Mouse (Mus musculus) ZHBTc4 (cell line): Measurements from ENCODE around the gene Garnl3.
"Not testable (repeated sequence)": the region's sequence is repeated elsewhere in the genome, so short reads cannot be mapped to it uniquely, and the experiment has no call there.

Experiments used
- DNase-seq: peaks from one replicate; pipeline ENCODE4 v3.0.0-alpha.2; 2011; ENCODE audit warnings: low read depth, low spot score

The Garnl3 gene

GRCm38 (mm10) chr2:33156283-33156781 lies 24.9 kb upstream of the Garnl3 start:
- no peak for DNase-seq

DNA sequence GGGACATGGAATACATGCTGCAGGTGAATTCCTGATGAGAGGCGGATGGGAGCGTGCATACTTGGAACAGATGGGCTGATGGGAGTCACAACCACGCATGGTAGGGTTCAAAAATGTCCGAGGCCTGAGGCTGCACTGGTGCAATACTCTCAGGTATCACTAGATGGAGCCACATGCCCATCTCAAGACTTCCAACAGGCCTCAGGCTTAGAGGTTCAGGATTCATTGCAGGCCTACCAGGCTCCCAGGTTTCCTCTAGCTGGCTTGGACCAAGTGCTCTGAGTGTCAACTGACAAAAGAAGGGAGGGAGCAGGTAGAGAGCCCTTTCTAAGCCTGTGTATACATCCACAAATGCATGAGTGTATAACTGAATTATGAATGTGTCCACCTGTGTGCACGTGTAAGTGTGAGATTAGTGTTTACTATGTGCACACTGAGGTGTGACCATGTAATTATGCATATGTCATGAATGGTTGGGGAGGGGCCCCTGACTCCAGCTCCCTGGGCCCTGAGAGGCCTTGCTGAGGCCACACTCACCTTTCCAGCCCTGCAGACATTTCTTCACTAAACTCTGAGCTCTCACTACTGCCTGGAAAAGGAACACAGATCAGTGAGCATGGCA lies 23.4 kb upstream of the Garnl3 start:
- peak; percentile 87 for DNase-seq

DNA sequence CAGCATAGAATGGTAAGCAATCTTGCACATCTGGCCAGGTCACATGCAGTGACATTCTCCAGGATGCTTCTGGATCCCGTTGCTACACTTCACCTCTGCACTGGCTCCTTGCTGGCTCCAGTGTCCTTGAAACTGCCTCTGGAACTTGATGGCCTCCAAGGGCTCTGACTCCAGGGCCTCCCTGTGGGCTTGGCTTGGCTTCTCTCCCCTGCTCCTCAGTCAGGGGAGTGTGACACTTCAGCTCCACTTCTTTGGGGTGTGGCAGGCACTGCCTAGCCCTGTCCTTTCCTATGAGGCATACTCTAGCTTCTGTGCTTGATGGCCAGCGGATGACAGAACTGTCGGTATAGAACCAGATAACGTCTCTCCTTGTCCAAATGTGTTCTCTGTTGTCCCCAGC lies 15.5 kb upstream of the Garnl3 start:
- DNase-seq: no peak

DNA sequence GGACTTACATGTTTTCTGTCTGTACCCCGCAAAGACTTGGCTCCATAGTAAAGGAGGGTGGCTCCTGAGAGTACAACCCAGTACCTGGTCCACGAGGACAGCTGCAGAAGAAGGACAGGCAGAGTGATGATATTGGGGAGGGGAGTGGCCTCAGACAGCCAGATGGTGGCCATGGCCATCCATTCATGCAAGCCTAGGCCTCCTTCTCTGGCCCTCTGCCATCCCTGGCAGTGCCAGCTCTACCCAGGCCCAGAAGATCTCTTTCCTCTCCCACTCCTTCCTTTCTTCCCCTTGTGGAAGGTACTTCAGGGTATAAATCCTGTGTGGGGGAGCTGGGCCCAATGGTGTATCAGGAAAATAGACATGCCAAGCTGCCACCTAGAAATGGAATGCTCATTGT lies 11.8 kb upstream of the Garnl3 start:
- no peak for DNase-seq

- DNase-seq: no peak
Measured at GRCm38 (mm10) chr2:33138491-33138890, 7.0 kb upstream of the Garnl3 start.

GRCm38 (mm10) chr2:33137731-33138130 lies 6.3 kb upstream of the Garnl3 start:
- no peak for DNase-seq

- DNase-seq: no peak
Measured at GRCm38 (mm10) chr2:33137244-33137643, 5.8 kb upstream of the Garnl3 start.

GRCm38 (mm10) chr2:33136366-33136765 lies 4.9 kb upstream of the Garnl3 start:
- DNase-seq: no peak

- no peak for DNase-seq
Measured at GRCm38 (mm10) chr2:33134766-33135490, 3.5 kb upstream of the Garnl3 start.

GRCm38 (mm10) chr2:33132306-33132705 lies 852 bp upstream of the Garnl3 start:
- DNase-seq: peak; percentile 13

DNA sequence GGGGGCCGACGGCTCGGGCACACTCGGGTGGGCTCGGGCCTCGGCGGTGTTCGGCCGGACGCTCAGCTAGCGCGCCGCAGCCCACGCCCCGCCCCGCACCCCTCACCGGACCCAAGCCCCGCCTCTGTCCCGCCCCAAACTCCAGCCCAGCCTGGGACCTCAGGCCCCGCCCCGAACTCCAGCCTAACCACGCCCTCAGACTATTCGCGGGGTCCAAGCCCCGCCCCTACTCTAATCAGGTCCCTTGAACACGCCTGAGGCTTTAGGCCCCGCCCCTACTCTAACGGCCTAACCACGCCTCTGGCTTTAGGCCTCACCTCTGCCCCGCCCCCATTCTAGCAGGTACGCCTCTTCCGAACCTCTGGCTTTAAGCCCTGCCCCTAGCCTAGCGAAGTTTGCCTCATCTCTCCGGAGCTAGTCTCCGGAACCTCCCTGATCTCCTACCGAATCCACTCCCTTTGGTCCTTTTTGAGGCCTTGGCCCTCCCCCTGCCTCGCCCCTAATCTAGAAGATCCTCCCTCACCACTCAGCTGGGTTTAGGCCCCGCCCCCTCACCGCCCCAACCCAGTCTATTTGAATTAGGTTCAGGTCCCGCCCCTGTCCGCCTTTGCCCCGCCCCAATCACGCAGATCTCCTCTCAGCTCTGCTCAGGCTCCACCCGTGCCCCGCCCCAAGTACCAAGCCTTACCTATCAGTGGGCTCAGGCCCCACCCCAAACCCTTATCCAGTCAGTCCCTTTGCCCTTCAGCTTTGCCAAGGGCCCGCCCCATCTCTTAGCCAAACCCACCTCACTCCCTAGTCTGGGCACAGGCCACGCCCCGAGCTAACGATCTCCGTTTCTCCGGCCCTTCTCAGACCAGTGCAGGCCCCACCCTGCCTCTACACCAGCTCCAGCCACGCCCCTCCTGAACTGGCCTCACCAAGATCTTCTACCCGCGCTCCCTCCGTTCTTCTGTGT lies 649 bp downstream of the Garnl3 start:
- DNase-seq: peak; percentile 99

DNA sequence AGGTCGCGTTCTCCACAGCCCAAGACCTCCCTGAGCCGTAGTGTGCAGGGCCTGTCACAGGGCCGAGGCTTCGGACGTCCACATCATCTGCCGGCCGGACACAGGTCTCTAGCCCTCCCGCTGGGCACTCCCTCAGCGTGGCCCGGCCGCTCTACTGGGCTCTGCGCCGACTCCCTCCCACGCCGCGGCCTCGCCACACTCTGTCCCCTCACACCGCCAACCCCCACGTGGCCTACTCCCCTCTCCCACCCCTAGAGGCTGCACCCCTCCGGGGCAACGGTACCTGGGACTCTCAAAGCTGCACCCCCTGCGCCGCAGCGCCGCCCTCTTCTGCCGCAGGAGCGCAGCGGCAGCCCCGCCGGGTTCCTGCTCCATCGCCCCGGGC lies 1.3 kb downstream of the Garnl3 start:
- DNase-seq: no peak

GRCm38 (mm10) chr2:33129696-33130095 lies 1.8 kb downstream of the Garnl3 start:
- DNase-seq: peak; percentile 60

GRCm38 (mm10) chr2:33129005-33129404 lies 2.4 kb downstream of the Garnl3 start:
- DNase-seq: no peak

DNA sequence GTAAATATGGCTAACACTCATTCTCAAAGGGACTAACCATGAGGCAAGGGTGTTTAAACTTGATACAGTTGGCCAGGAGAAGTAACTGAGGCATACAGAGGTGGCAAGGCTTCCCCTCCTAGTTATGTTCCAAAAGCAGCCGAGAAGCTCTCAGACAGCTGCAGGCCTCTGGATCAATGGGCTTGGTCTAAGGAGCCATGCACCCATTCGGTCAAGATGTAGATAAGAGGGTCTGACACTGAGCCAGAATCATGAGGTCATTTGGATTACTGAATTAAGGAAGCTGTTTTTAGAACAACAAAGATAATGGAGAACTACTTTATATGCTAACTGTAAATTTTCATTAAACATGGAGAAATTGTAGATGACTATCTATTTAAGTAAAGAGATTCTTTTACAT lies 4.2 kb downstream of the Garnl3 start:
- no peak for DNase-seq

GRCm38 (mm10) chr2:33122856-33123255 lies 8.6 kb downstream of the Garnl3 start:
- peak; percentile 12 for DNase-seq

DNA sequence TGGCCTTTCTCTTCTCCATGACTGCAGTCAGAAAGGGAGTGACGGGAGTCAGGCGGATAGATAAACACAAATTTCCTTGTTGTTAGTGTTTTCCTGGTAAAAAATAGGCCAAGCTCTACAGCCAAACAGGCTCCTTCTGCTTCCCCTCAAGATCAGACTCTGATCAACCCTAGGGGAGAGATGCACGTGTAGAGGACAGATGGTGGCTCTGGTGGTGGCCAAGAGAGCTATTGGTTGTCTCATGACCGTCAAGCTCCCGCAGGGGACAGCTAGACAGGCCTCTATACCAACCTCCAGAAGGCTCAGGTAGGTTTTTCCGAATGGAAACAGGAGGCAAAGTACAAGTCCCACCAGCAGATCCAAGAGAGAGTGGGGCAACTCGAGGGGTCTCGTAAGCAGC lies 30.9 kb downstream of the Garnl3 start:
- DNase-seq: no peak

DNA sequence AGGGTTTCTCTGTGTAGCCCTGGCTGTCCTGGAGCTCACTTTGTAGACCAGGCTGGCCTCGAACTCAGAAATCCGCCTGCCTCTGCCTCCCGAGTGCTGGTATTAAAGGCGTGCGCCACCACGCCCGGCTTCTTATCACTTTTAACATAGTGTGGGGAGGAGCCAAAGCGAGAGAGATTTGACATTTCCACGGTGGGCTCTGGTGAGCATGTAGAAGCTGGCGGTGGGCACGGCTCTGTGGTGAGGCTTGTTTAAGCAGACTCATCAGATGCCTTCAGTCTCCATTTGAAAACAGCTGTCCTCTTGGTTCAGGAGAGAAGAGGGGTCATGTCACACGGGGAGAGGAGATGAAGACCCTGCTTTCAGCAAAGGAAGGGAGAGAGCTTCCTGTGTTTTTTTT lies 34.1 kb downstream of the Garnl3 start:
- not testable (repeated sequence) for DNase-seq

DNA sequence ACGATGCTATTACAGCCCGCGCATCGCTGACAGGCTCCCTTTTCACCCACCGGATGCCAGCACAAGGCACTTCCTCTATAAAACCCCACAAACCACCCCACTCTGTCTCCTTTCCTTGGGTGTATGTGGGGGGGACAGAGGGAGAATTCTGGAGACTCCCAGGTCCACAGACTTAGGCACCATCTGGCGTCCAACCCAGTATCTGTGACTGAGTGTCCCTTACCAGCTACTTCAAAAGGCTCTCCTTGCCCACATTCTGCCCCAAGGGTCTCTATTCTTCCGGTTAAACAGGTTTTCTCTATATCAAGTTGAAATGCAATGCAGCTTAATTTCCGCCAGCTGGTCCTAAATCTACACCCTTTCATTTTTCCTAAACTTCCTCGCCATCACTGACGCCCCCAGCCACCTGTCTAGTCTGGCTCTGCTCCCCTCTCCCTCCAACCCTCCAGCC lies 36.2 kb downstream of the Garnl3 start:
- no peak for DNase-seq

DNA sequence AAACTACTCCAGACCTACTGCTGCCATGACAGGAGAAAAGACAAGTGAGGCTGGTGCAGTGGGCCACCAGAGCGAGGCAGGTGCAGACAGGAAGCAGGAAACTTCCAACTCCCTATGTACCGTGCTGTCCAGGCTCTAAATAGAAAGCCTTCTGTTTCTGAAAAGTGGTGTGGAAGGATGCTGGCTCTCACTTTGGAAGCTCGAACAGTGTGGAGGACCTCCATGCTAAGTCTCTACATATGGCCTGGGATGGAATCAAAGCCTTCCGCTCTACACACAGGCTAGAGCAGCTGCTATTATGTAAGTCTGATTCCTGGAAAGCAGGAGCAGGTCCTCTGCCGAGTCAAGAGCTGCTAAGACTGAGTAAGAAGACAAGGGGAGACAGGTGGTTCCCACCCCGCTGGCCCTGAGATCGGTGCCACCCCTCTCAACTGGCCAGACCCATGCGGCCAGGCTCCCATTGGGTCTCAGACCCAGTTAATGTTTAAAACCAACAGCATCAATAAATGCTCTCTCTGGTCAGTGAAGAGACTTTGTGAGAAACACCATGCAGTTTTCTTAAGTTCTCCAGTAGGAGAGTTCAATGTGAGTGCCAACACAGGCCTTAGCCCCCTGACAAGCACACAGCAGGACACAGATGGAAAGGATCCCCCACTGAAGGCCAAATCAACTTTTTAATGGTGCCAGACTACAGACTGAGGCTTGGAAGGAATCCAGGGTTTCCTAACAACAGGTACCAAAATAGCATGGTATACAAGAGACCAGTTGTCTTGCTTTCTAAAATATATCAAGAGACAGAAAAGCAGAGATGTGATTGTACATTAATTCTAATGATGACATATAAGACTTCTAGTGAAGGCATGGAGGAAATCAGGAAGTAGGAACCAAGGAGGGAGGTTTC lies 40.6 kb downstream of the Garnl3 start:
- no peak for DNase-seq

DNA sequence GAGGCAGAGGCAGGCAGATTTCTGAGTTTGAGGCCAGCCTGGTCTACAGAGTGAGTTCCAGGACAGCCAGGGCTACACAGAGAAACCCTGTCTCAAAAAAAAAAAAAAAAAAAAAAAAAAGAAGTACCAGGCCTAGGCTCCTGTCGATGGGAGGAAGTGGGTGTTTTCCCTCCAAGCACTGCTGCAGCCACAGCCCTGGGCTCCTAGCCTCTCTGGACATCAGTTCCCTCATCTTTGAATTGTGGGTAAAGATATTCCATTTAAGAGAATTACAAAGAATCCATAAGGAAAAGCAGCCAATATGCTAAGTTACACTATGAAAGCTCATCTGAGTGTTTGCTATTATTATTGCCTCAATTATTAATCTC lies 41.4 kb downstream of the Garnl3 start:
- not testable (repeated sequence) for DNase-seq
